Mouse (Mus musculus): ENCODE data around the gene Gpc2. TPM values are rescaled to one million over a fixed set of nuclear protein-coding genes. Genes with fewer than 3 reads are reported as not detected.

Gene Gpc2
- not detected for total RNA-seq (2021)
- long read RNA-seq, experiment 1 = 0 reads
- long read RNA-seq, experiment 2 = 0 reads

GRCm38 (mm10) chr5:138279585-138280424 lies at the start of gene Gpc2, which contains the start of the genes Gm43720 and Stag3:
Gpc2 (minus strand) TSS chr5:138280005.
Gm43720 (minus strand) TSS chr5:138279958.
Stag3 (plus strand) TSS chr5:138280240.
- peak; percentile 63 for DNase-seq (ENCODE audit: low spot score)

- no peak for DNase-seq (ENCODE audit: low spot score)
Measured at GRCm38 (mm10) chr5:138312795-138313194, 33.0 kb upstream of the Gpc2 start.

- no peak for DNase-seq (ENCODE audit: low spot score)
Measured at GRCm38 (mm10) chr5:138299613-138300012, 19.8 kb upstream of the Gpc2 start.

- no peak for DNase-seq (ENCODE audit: low spot score)
Measured at GRCm38 (mm10) chr5:138294158-138294557, 14.4 kb upstream of the Gpc2 start.

GRCm38 (mm10) chr5:138291638-138292037 lies 11.8 kb upstream of the Gpc2 start:
- DNase-seq (ENCODE audit: low spot score) = no peak

- no peak for DNase-seq (ENCODE audit: low spot score)
Measured at GRCm38 (mm10) chr5:138287861-138288260, 8.1 kb upstream of the Gpc2 start.

GRCm38 (mm10) chr5:138283540-138283939 lies 3.7 kb upstream of the Gpc2 start:
- no peak for DNase-seq (ENCODE audit: low spot score)

GRCm38 (mm10) chr5:138281798-138282197 lies 2.0 kb upstream of the Gpc2 start:
- no peak for DNase-seq (ENCODE audit: low spot score)

- DNase-seq (ENCODE audit: low spot score) = no peak
Measured at GRCm38 (mm10) chr5:138280829-138281228, 1.0 kb upstream of the Gpc2 start.

GRCm38 (mm10) chr5:138280425-138280768 lies 592 bp upstream of the Gpc2 start:
- no peak for DNase-seq (ENCODE audit: low spot score)

- DNase-seq (ENCODE audit: low spot score) = no peak
Measured at GRCm38 (mm10) chr5:138277994-138278393, 1.8 kb downstream of the Gpc2 start.

GRCm38 (mm10) chr5:138275216-138276050 lies 4.4 kb downstream of the Gpc2 start:
- DNase-seq (ENCODE audit: low spot score) = no peak

GRCm38 (mm10) chr5:138274186-138274585 lies 5.6 kb downstream of the Gpc2 start:
- no peak for DNase-seq (ENCODE audit: low spot score)

GRCm38 (mm10) chr5:138272409-138272923 lies 7.3 kb downstream of the Gpc2 start, which contains the start of gene Gal3st4:
Gal3st4 (minus strand) TSS chr5:138272840.
- peak; percentile 46 for DNase-seq (ENCODE audit: low spot score)

- DNase-seq (ENCODE audit: low spot score) = no peak
Measured at GRCm38 (mm10) chr5:138271232-138271631, 8.6 kb downstream of the Gpc2 start.

- no peak for DNase-seq (ENCODE audit: low spot score)
Measured at GRCm38 (mm10) chr5:138268980-138269379, 10.8 kb downstream of the Gpc2 start.

- no peak for DNase-seq (ENCODE audit: low spot score)
Measured at GRCm38 (mm10) chr5:138267114-138267513, 12.7 kb downstream of the Gpc2 start.

GRCm38 (mm10) chr5:138265712-138266111 lies 14.1 kb downstream of the Gpc2 start:
- no peak for DNase-seq (ENCODE audit: low spot score)

GRCm38 (mm10) chr5:138264207-138264578 lies 15.6 kb downstream of the Gpc2 start:
- no peak for DNase-seq (ENCODE audit: low spot score)

GRCm38 (mm10) chr5:138263260-138264206 lies 16.3 kb downstream of the Gpc2 start, which contains the start of gene BC037034:
BC037034 (minus strand) TSS chr5:138264033.
- DNase-seq (ENCODE audit: low spot score) = peak; percentile 90
